Mouse (Mus musculus) brain, embryonic 14.5 days (tissue): ENCODE results near the gene Casp7. TPM values are rescaled to one million over a fixed set of nuclear protein-coding genes. Genes with fewer than 3 reads are reported as not detected.

Experiments
- DNase-seq: peaks from one replicate; pipeline ENCODE4 v3.0.0-alpha.2; 2011; ENCODE audit warnings: low read depth
- CTCF ChIP-seq: fragments of 200-500 bp; IDR thresholded peaks from 2 replicates; pipeline ENCODE4 v1.5.1; 2012; ENCODE audit warnings: inconsistent platforms, mild to moderate bottlenecking, moderate library complexity, borderline replicate concordance; ENCODE audit not compliant: insufficient read depth, insufficient read length; ENCODE audit errors: extremely low read depth
- POLR2A ChIP-seq: fragments of 200-500 bp; IDR thresholded peaks from 2 replicates; pipeline ENCODE4 v1.6.1; 2012; ENCODE audit warnings: mild to moderate bottlenecking, inconsistent platforms, borderline replicate concordance; ENCODE audit not compliant: poor library complexity, insufficient read depth, insufficient read length, severe bottlenecking; ENCODE audit errors: extremely low read depth
- polyA plus RNA-seq: library from polyadenylated mRNA; depleted of rRNA; stranded (reverse); fragments of >200 nt; gene quantifications from 2 replicates; pipeline ENCODE4 v1.2.3, GENCODE M21; 2012

The Casp7 gene
- polyA plus RNA-seq, 1 experiment = 12.4 TPM

DNA sequence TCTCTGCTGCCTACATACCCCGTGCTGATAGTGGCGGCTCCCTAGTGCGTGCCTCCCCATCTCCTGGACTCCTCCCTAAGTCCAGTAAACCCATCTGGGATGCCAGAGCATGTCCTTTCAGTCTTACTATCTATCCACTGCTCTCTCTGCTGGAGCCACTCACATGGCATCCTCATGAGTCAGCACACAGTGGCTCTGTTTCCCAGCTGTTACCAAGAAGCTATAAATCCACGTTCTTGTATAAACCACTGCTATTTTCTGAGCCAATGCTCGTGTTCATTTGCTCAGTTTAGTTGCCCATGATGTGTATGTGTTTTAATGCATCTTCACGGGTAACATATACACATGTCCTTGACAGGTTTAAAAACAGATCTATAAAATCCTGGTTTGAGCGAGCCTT is 29.2 kb upstream of the Casp7 start:
- no peak for DNase-seq
- no peak for TF ChIP-seq CTCF
- no peak for TF ChIP-seq POLR2A

DNA sequence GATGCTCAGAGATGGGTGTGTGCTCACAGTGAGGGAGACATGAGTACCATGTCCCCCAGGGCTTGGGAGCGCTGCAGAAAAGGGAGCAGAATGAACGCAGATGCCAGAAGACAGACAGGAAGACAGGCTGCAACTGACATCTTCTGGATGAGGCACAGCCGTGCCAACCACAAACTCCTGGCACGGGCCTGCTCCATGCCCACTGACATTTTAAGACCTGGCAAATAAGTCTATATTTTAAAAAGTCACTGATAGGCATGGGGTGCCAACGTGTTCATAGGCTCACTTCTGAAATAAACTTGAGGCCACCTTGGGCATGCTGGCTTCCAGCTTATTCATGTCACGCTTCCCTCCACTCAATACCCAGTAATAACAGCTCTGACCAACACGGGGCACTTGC is 28.0 kb upstream of the Casp7 start:
- no peak for DNase-seq
- TF ChIP-seq CTCF = no peak
- no peak for TF ChIP-seq POLR2A

DNA sequence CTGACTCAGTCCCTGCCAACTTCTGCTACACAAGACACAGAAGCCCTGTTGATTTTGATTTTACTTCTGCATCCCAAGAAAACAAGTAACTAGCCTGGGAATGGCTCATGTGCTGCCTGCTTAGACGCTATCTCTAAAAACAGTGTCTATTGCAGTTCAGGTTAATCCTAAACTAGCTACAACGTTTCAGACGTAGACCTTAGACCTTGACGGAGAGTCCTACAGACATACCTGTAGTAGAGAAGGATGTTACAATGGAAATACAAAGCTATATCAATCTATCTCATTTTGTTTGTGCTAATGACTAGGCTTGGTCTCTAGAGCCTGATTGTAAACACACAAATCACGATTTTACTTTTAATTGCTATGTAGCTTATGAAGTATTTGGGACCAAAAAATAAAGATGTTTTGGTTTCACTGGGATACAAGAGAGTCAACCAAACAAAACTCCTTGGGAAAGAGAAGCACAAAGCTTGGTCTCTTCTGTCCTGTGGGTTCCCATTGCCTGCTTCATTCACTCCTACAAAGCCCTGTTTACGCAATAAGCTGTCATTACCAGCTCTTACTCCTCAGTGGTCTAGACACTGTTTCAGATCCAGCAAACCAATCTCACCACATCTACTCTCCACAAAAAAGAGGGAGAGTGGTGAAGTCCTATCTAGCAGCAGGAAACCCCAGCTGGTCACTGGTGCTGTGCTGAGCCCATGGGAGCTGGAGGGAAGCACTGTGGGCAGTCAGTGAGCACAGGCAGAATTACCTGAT is 26.4 kb upstream of the Casp7 start:
- no peak for DNase-seq
- no peak for TF ChIP-seq POLR2A
- TF ChIP-seq CTCF = no peak

DNA sequence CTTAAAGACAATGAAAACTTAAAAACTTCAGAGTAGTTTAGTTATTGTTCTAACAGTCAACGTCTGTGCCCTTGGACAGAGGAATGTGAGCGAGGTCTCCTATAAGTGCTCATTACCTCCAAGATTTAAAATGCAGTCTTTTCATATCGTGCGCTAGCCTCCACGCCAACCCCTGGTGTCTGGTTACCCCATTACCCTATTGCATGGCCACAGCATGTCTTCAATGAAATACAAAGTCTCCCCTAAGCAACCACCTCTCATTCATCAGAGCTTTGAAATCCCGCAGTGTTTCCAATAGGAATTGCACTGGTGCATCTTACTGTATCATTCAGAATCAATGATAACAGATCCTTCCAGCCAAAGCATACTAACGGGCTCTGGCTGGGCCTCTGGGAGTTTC is 24.7 kb upstream of the Casp7 start:
- TF ChIP-seq POLR2A (no peak), CTCF (no peak)

DNA sequence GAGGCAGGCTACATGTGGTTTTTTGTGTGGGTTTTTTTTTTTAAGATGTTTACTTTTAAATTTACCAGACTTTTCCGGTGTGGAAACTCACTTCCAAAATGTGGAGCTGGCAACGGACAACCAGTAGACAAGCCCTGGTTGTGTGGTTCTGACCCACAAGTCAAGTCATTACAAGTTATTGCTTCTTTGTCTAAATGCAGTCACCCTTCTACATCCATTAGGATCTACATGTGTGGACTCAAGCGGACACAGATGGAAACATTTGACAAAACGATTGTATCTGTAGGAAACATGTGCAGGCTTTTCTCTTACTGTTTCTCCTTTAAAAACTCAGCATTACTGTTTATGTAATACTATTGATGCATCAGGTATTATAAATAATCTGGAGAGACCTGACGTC is 23.7 kb upstream of the Casp7 start:
- DNase-seq = no peak
- no peak for TF ChIP-seq POLR2A
- TF ChIP-seq CTCF = no peak

More for the DNA sequence above, 24.7 kb upstream of the Casp7 start:
- DNase-seq = no peak

DNA sequence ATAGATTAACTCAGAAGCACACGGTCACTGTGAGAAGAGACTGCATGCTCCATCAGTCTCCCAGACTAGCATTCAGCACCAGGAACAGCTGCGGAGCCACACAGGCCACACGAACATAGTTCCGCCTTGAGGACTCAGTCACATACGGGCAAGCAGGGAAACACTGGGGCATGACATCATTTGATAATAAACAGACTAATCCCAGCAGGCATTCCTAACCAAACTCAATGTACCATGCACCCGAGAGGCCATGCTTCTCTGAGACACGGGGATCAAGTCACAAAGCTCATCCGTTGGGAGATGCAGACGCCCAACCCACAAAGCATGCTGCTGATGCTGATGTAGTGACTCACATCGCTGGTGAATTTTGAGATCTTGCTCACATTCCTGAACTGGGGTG is 22.9 kb upstream of the Casp7 start:
- no peak for DNase-seq
- no peak for TF ChIP-seq CTCF
- TF ChIP-seq POLR2A = no peak

DNA sequence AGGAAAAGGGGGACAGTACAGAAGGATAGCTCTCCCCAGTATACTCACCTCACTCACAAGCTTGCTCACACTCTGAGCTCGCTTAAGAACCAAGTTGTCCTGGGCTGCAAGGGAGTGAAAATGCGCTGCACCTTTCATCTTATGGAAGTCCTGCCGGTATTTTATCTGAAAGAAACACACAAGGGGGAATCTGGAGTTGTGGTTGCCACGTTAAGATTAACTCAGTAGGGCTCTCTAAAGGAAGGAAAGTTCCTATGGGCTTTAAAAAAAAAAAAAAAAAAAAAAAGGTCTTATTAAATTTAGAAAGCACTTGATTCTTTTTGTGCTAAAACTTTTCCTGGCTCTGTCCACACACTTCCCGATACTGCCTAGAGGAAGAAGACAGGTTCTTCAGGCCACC is 18.9 kb upstream of the Casp7 start:
- TF ChIP-seq CTCF = no peak
- no peak for TF ChIP-seq POLR2A
- no peak for DNase-seq

DNA sequence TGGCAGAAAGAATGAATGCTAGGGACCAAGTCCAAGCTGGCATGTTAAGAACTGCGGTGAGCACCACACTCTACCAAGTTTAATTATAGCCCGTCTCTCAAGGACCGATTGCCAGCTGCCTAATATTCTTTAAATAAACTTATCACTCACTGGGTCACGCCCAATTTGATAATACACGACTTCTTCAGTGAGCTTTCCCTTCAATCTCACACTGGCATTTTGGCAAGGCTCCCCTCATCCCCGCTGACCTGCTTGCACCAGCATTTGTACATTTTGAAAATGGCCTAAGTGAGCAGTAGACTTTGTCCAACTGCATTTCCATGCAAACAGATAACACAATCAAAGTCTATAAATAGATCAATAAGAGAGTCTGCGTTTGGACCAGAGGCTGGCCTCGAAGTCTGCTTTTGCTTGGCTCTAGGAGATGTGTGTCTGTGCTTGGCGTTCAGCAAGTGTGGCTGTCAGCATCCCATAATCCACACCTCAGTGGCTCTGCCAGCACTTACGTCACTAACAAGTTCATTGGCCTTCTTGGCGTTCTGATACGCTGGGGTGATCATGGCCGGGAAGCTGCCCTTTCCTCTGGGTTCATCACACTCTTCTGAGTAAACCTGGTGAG is 18.3 kb upstream of the Casp7 start:
- no peak for DNase-seq
- TF ChIP-seq POLR2A (no peak), CTCF (no peak)

DNA sequence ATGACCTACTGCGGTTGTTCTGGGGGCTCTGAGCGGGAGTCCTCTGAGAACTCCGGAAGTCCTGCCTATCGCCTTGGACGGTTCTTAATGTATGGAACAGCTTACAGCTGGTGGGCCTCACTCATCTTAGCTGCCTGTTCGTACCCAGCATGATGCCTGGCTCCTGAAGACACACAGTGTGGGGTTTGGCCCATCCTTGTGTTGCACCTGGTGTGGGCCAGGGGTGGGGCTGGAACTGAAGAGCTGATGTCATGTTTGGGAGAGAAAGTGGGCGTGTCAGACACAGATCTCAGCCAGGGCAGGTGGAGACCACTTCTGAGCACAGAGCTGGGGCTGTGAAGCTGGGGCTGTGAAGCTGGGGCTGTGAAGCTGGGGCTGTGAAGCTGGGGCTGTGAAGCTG is 16.6 kb upstream of the Casp7 start:
- no peak for DNase-seq
- TF ChIP-seq CTCF (no peak), POLR2A (no peak)

DNA sequence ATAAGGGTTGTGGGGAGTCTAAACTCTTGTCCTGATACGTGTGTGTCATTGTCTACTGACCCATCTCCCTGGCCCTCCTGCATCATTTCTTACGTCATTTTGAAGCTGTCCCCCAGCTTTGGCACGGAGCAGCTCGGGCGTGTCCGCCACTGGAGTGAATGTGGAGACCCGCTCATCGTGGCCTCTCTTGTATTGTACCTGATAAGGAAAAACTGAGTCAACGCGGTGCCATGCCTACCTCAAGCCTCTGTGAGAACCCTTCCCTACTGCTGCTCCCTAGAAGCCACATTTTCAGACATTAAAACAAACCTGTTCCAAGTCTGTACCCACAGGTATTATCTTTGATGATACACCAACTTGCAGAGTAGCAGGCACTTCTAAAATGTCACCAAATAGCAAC is 15.5 kb upstream of the Casp7 start:
- no peak for DNase-seq
- no peak for TF ChIP-seq CTCF
- no peak for TF ChIP-seq POLR2A

DNA sequence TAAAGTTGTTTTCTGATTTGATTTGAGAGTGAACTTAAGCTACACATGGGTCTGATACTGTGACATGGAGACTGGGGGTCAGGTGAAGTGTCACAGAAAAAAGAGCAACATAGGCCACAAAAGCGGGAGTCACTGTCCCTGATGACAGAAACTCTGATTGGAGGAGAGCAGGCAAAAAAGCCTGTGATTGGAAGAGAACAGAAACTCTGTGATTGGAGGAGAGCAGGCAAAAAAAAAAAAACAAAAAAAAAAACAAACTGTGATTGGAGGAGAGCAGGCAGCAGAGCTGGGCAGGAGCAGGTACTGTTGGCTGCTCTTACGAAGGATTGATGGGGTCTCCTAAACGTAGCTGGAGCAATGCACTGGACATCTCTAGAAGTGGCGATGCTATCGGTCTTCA is 11.4 kb upstream of the Casp7 start:
- TF ChIP-seq CTCF (no peak), POLR2A (no peak)
- no peak for DNase-seq

DNA sequence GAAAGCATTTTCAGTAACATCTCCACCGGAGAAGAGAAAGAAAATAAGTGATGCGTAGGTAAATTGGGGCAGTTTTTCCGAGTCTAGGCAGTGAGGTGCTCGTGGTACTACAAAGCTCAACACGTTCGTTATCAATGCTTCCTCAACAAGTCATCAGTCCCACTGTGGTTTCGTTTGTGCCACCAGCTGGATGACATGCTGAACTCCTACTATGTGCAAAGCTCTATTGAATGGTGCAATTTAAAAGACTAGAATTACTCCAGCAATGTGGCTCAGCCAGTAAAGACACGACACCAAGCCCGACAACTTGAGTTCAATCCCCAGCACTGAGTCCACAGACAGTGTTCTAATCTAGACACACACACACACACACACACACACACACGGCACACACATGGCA is 10.8 kb upstream of the Casp7 start:
- TF ChIP-seq POLR2A (no peak), CTCF (no peak)
- DNase-seq = no peak
